Mouse (Mus musculus): ENCODE results near the gene Chrna3.

- TF ChIP-seq CTCF (IDR thresholded peaks at IDR 0.05; ENCODE audit: low read depth, low read length) = no peak
- peak; percentile 61 for TF ChIP-seq TAL1 (conservative IDR thresholded peaks at IDR 0.05; ENCODE audit: low read depth, low read length)
These were observed 16.7 kb downstream of the Chrna3 start for GRCm38 (mm10) chr9:55009692-55010091.
